Mouse (Mus musculus): ENCODE data around the gene Btf3l4.

DNA sequence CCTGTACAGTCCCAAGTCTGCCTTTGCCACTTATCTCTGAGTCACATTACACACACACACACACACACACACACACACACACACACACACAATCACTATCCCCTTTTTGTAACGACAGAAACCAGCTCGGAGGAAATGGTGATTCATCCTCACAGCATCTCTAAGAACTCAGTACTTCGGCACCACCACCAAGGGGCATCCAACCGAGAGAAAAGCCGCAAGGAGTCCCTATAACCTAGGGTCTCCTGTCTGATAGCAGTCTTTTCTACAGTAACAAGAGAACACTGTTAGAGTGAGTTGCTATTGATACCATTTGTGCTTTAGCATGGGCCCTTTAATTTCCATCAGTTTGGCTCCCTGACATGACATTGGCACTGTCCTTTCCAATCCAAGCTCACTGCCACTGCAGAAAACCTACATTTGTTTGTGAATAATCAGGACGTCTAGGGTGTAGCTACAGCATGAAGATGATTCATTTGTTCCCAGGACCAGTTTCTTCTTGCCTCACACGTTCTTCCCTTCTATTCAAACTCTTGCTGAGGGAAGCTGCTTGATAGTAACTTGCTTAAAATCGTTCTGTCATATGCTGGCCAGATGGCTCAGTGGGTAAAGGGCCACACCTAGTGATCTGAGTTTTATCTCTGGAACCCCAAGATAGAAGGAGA lies 50.9 kb downstream of the Btf3l4 start:
- TF ChIP-seq CTCF (IDR thresholded peaks at IDR 0.05; ENCODE audit: control insufficient read depth, insufficient read depth, insufficient replicate concordance, low read depth, low read length) = no peak
- no peak for TF ChIP-seq POLR2A (IDR thresholded peaks at IDR 0.05; ENCODE audit: control insufficient read depth, low read depth, low read length)
